Mouse (Mus musculus) cerebellum, adult 9-11 months (tissue): ENCODE measurements at regions not wholly inside any gene's neighbourhood (a gene's known extent, or its start where the extent isn't known, plus 50 kb on each side); places are given as distances from the start of the nearest gene placed in this dataset.
"Not testable (repeated sequence)": the region's sequence is repeated elsewhere in the genome, so short reads cannot be mapped to it uniquely, and the experiment has no call there.

Experiments
- DNase-seq: peaks from one replicate; pipeline ENCODE4 v3.0.0; 2022

DNA sequence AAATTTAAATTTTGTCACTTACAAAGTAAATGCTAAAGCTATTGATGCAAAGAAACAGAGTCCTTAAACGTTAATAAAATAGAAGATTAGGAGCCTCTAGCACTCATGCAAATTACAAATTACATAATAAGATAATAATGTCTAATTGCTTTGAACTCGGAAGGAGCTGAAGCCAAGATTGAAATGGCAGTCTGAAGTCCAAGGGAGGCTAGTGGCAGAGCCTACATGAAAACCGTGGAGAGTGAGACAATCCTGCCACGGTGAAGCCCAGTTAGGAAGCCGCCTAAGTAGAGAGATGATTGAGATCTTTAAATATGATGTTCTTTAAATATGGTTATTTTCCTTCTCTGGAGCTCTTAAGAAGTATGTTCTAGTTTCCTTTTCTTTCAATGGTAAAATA lies 260.0 kb downstream of the Nfkbiz start:
- no peak for DNase-seq

DNA sequence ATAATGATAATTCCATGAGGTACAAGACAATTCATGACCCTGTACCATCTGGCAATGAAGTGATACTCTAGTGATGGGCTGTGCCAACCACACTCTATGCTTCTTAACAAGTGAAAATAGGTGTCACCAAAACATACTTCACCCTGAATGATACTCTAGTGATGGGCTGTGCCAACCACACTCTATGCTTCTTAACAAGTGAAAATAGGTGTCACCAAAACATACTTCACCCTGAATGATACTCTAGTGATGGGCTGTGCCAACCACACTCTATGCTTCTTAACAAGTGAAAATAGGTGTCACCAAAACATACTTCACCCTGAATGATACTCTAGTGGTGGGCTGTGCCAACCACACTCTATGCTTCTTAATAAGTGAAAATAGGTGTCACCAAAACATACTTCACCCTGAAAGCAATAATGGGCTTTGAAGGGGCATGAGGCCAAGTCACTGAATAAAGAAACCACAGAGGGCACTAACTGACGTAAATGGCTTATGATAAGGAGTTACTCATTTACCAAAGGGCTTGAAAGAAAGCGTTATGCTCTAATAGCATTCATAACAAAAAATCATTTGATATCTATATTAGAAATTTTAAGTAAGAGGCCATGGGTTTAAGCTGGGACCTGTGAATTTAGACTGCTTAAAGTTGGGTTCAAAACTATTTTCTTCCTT lies 263.0 kb downstream of the Nfkbiz start:
- DNase-seq: not testable (repeated sequence)

- peak; percentile 6 for DNase-seq
Measured at GRCm38 (mm10) chr16:55571106-55571505, 267.6 kb downstream of the Nfkbiz start.

- DNase-seq: no peak
Measured at GRCm38 (mm10) chr16:55570097-55570496, 268.6 kb downstream of the Nfkbiz start.

DNA sequence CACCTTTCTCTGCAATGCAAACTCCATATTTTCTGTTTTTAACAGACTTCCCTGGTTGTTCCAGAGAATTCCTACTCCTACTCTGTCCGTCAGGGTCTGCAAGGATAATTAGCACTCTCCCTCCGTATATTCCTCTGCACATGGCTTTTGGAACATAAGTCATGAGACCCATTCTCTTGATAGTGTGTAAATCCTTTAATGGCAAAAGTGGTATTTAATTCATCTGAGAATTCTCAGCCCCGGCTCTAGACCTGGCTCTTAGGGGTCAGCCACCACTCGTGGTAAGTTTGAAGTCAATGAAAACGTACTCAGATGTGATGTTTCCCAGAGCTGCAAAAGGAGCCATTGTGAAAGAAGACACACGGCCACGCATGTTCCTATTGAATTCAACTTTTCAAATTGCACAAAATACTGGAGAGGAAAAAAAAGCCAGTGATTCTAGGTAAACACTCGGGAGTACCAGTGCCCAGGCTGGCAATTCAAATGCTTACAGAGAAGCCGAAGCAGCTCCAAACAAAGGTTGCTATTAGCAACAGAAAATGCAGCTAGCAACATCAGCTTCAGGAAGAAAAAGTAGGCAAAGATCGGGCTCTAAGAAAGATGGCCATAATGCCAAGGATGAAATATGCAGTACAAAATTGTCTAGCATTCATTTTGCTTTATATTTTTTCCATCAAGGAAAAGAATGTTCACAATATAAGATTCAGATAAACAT lies 258.2 kb upstream of the Zpld1 start:
- DNase-seq: no peak

GRCm38 (mm10) chr16:55555224-55555623 lies 257.4 kb upstream of the Zpld1 start:
- DNase-seq: no peak

- no peak for DNase-seq
Measured at GRCm38 (mm10) chr16:55553896-55554295, 256.1 kb upstream of the Zpld1 start.

DNA sequence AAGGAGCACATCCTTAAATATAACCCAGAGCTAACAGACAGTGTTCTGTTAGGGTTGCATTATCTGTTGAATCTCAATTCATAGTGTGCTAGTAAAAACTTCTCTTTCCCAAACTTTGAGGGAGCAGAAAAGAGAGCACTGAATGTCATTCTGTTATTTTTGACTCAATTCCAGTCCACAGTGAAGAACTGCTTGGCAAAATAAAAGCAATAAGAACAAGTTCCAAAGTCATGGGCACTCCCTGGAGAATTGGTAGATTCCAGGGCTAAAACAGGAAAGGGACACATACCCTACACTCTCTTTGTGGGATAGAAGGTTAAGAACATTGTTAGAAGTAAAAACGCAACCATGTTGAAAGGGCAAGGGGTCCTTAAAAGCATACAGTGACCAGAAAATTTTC lies 253.6 kb upstream of the Zpld1 start:
- no peak for DNase-seq

DNA sequence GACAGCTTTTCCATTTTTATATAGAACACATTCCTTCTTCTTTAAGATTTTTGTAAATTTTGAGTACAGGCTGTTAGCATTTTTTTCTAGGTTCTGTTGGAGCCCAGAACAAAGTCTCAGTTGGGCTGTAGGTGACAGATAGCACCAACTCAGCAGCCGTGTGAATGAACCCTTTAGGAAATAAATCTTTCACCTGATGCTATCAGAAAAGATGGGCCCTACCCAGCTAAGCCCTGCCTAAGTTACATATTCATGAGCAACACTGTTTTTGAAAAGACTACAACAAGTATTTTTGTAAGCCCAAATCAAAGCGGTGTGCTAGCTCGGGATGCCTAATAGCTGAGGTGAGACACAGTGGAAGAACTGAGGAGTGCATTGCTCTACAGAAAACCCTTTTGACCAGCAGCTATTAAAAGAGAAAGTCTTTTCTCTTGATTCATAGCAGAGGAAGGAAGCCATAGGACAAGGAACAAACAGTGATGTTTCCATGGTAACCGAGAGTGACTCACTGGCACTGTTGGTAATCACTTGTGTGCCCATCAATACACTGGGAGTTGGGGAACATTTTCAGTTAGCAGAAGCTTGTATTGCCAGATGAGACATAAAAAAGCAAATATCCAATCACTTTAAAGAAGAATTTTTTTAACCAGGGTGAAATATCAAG lies 253.0 kb upstream of the Zpld1 start:
- DNase-seq: no peak

DNA sequence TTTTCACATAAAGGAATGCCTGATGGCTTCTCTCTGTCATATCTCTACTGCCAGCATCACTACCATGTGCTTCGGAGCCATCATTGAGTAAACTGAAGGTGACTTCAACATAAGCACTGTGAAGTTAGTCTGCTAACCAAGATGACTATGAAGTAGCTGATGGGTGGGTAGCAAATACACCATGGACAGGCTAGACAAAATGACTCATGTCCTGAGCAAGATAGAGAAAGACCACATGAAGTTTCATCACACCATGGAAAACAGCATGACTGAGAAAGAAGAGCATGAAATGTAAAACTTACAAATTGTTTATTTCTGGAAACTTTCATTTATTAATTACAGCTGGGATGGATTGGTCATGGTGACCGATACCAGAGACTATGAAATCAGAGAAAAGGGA lies 249.3 kb upstream of the Zpld1 start:
- DNase-seq: no peak

- DNase-seq: no peak
Measured at GRCm38 (mm10) chr16:55540336-55541015, 242.7 kb upstream of the Zpld1 start.

DNA sequence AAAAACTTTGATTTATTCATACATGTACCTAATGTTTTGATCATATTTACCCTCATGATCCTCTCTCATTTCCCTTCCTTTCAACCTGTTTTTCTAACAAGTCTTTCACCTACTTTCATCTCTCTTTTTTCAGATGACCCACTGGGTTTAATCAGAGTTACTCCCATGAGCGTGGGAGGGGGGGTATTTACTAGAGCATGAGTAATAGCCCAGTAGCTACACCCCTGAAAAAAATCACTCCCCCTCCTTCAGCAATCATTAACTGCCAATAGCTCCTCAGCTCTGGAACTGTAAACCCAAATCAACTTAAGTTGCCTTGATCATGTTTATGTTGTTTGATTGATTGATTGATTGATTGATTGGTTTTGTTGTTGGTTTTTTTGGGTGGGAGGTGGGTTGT lies 241.4 kb upstream of the Zpld1 start:
- DNase-seq: no peak

GRCm38 (mm10) chr16:55537548-55537947 lies 239.8 kb upstream of the Zpld1 start:
- DNase-seq: no peak

DNA sequence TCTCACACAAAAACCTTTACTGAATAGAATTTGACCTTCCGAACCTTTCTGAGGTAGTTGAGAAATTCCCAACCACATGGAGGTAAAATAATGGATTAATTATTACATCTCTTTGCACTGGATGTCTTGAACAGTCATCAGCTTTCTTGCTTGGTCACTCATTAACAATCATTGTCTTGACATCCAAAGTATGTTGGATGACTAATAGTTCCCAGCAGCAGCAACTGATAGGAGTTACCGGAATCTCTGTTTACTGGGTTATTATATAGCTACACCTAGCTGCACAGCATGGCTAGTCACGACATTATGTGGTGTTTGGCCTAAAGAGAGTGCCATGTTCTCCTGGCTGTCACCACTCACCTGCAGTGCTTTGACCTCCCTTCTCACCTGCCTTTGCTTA lies 234.9 kb upstream of the Zpld1 start:
- no peak for DNase-seq

GRCm38 (mm10) chr16:55530844-55531243 lies 233.1 kb upstream of the Zpld1 start:
- DNase-seq: no peak

- DNase-seq: no peak
Measured at GRCm38 (mm10) chr16:55527680-55528079, 229.9 kb upstream of the Zpld1 start.

DNA sequence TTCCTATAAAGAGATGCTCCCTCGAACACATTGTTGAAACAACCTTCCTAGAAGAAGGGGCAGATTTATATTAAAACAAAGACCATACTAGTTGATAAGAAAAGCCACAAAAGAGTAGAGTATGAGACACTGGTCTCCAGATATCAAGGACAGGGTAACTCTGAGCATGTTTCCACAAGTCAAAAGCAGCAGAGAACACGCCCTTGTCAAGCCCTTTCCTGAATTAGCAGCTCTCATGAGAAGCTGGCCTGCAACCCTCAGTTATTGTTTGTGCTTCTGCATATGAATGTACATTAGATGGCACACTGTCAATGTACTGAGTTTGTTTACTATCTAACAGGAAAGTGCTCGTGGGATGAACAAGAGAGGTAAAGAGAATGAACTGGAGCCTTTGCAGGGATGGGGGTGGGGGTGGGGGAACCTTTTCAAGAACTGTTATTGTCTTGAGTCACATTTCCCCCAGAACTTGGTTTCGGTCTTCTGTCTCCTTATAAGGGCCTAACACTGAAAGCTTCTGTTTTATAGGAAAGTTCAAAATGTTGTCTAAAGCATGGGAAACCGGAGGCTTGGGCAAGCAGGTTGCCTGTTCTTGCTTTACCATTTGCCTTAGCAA lies 228.6 kb upstream of the Zpld1 start:
- no peak for DNase-seq

GRCm38 (mm10) chr16:55523264-55523663 lies 225.5 kb upstream of the Zpld1 start:
- no peak for DNase-seq

GRCm38 (mm10) chr16:55522283-55522682 lies 224.5 kb upstream of the Zpld1 start:
- DNase-seq: no peak

GRCm38 (mm10) chr16:55521421-55521971 lies 223.7 kb upstream of the Zpld1 start:
- DNase-seq: no peak

- DNase-seq: no peak
Measured at GRCm38 (mm10) chr16:55520077-55520476, 222.3 kb upstream of the Zpld1 start.

- DNase-seq: no peak
Measured at GRCm38 (mm10) chr16:55519646-55520045, 221.9 kb upstream of the Zpld1 start.

GRCm38 (mm10) chr16:55516994-55517393 lies 219.2 kb upstream of the Zpld1 start:
- DNase-seq: no peak
